Mouse (Mus musculus) cortical plate, adult 2 months (tissue): Measurements from ENCODE around the gene Fuom. TPM values are rescaled to one million over a fixed set of nuclear protein-coding genes. Genes with fewer than 3 reads are reported as not detected.
"Not testable (repeated sequence)": the region's sequence is repeated elsewhere in the genome, so short reads cannot be mapped to it uniquely, and the experiment has no call there.

ENCODE experiments used
- H3K27ac ChIP-seq: fragments of 200-500 bp; 2 replicates; pipeline ENCODE4 v1.5.1; 2012; ENCODE audit warnings: low read length, control low read depth, inconsistent platforms; ENCODE audit not compliant: insufficient read depth
- H3K4me1 ChIP-seq: fragments of 200-500 bp; 2 replicates; pipeline ENCODE4 v1.6.1; 2011; ENCODE audit warnings: low read length; ENCODE audit not compliant: control insufficient read depth, insufficient read depth
- H3K4me3 ChIP-seq: fragments of 200-500 bp; 2 replicates; pipeline ENCODE4 v1.5.1; 2011; ENCODE audit warnings: mild to moderate bottlenecking, low read length, control low read depth; ENCODE audit not compliant: insufficient read depth
- CTCF ChIP-seq: fragments of 200-500 bp; IDR thresholded peaks from 2 replicates; pipeline ENCODE4 v1.5.1; 2011; ENCODE audit warnings: mild to moderate bottlenecking, control low read depth, low read length; ENCODE audit not compliant: insufficient read depth; ENCODE audit errors: extremely low read depth
- POLR2A ChIP-seq: fragments of 200-500 bp; IDR thresholded peaks from 2 replicates; pipeline ENCODE4 v1.6.1; 2011; ENCODE audit warnings: mild to moderate bottlenecking, low read length, control low read depth; ENCODE audit not compliant: insufficient read depth; ENCODE audit errors: extremely low read depth
- polyA plus RNA-seq: library from polyadenylated mRNA; depleted of rRNA; stranded (reverse); fragments of >200 nt; gene quantifications from 2 replicates; pipeline ENCODE4 v1.2.3, GENCODE M21; 2012; rRNA removed

Gene Fuom
- polyA plus RNA-seq: 89.7 and 95.9 TPM in 2 replicates

DNA sequence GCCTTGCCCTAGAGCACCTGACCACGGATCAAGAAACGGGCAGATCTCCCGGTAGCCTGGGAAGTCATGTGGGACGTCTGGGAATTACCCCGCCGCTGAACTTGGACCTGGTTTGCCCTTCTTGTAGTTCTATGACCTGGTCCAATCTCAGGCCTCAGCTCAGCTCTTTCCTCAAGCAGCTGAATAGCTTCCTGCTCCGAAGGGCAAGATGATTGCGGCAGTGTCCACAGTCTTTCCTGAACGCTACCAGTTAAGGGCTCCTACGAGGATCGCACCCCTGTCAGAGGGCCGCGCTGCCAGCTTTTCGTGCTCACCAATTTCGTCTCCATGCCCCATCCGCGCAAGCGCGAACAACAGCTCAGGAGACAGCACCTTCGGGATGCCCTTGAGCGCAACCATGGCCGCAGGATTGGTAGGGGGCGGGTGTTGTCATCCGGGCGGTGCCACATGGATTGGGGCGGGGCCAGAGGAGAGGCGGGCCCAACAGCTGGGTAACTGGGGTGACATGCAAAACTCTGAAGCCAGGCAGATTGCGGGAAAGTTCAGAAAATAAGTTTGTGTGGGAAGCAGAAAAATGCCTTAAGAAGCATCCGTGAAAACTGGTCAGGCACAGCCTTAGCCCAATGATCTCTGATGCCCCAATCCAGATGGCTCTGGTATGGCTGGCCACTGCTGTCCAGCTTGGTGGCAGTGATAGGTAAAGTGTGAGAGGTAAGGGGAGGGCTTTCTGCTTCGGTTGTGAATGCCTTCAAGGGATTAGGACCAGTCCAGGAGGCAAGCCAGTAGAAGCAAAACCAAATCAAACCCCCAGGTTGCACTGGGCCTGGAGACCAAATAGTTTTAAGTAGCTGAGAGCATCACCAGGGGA, at the start of gene Fuom:
Fuom (minus strand) TSS at position 449 of the 868 bp plus-strand sequence.
- TF ChIP-seq CTCF (no peak), POLR2A (peak; percentile 80)
- H3K4me1 ChIP-seq: 0 out of 2 replicates have a peak, but pooled peaks cover 1% of the 10 kb centered on the region
- peak within 1 kb of the TSS; percentile 23 for H3K27ac ChIP-seq

GRCm38 (mm10) chr7:140144550-140144949, 42.3 kb upstream of the Fuom start:
- no peaks in the 10 kb centered on the region for H3K4me1 ChIP-seq
- TF ChIP-seq POLR2A: no peak
- no peak for TF ChIP-seq CTCF
- H3K27ac ChIP-seq: no peak overlapping the region
- no peak overlapping the region for H3K4me3 ChIP-seq

More for the DNA sequence above, at the start of gene Fuom:
- H3K4me3 ChIP-seq: peak within 1 kb of the TSS; percentile 54

DNA sequence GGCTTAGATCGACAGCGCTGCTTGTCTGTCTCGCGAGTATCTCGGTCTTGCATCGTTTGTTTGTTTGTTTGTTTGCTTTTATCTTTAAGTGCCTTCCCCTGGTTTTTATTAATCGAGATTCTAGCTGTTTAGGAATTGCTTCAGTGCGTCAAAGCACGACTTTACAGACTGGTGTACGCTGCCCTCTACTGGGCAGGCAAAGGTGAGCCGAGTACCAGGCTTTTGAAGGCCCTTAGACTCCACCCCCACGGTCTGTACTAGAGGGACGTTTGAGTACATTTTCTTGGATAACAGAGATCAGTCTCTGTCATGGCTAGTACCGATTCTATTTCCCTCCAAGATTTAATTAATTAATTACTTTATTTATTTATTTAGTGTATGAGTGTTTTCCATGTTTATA, 39.1 kb upstream of the Fuom start:
- peak; percentile 73 for TF ChIP-seq CTCF
- no peak for TF ChIP-seq POLR2A
- Histone ChIP-seq H3K4me1 (peaks cover 2% of the 10 kb centered on the region; the same call in 1 of the 2 replicates), H3K27ac (no peak overlapping the region), H3K4me3 (no peak overlapping the region)

GRCm38 (mm10) chr7:140138021-140138310, 35.7 kb upstream of the Fuom start:
- H3K4me3 ChIP-seq: peak overlapping the region; percentile 60
- H3K4me1 ChIP-seq: peaks cover 2% of the 10 kb centered on the region; the same call in 1 of the 2 replicates
- no peak for TF ChIP-seq POLR2A
- TF ChIP-seq CTCF: no peak
- H3K27ac ChIP-seq: no peak overlapping the region

- H3K4me1 ChIP-seq: peaks cover 2% of the 10 kb centered on the region; the same call in 1 of the 2 replicates
- TF ChIP-seq CTCF (no peak), POLR2A (peak; percentile 64)
- no peak within 1 kb of the TSS; the same call in 1 of the 2 replicates for H3K27ac ChIP-seq
- peak within 1 kb of the TSS; percentile 60 for H3K4me3 ChIP-seq
Observed at GRCm38 (mm10) chr7:140137135-140138020, 35.1 kb upstream of the Fuom start, which contains the start of gene Mtg1. Mtg1 (plus strand) TSS chr7:140137564.

GRCm38 (mm10) chr7:140135106-140135770, 33.0 kb upstream of the Fuom start:
- no peak for TF ChIP-seq CTCF
- no peak for TF ChIP-seq POLR2A
- Histone ChIP-seq H3K4me3 (no peak overlapping the region), H3K27ac (no peak overlapping the region), H3K4me1 (peaks cover 2% of the 10 kb centered on the region; the same call in 1 of the 2 replicates)

- H3K4me1 ChIP-seq, H3K4me3 ChIP-seq, H3K27ac ChIP-seq: not testable (repeated sequence)
Observed at GRCm38 (mm10) chr7:140134033-140134432, 31.8 kb upstream of the Fuom start.

DNA sequence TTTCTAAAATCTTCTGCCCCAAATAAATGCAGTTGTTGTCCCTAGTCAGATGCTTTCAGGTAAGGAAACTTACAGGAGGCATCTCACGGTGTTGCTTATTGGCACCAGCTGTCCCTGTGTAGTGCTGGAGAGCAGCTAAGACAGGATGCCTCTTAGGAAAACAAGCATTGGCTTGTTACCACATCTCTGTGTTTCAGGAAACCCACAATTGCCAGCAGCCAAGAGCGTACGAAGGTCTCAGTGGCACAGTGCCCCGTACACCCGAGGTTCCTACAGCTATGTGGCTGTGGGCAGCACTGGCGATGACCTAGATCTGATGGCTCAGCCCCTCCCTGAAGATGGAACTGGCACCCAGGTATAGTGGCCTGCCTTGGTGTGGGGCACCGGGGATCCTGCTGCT, 29.9 kb upstream of the Fuom start:
- H3K4me3 ChIP-seq, H3K4me1 ChIP-seq, H3K27ac ChIP-seq: not testable (repeated sequence)

DNA sequence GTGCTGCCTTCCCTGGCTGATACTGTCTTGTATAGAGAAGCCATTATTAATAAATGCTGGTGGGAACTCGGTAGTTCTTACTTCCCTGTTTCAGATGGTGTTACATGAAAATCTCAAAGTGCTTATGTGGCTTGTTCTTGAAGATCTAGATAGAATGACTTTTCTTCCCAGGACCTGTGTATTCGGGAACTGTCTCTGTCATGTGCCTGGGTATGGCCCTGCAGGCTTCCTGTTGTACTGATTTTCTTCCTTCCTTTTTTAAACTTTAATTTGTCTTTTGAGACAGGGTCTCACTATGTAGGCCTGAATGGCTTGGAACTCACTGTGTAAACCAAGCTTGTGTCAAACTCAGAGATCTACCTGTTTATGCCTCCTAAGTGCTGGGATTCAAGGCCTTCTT, 25.7 kb upstream of the Fuom start:
- H3K4me1 ChIP-seq: peaks cover 1% of the 10 kb centered on the region; the same call in 1 of the 2 replicates

GRCm38 (mm10) chr7:140126934-140127333, 24.7 kb upstream of the Fuom start:
- Histone ChIP-seq H3K4me3 (no peak overlapping the region), H3K27ac (no peak overlapping the region), H3K4me1 (peaks cover 1% of the 10 kb centered on the region; the same call in 1 of the 2 replicates)
- no peak for TF ChIP-seq CTCF
- no peak for TF ChIP-seq POLR2A

More for the DNA sequence above, 25.7 kb upstream of the Fuom start:
- TF ChIP-seq CTCF (no peak), POLR2A (no peak)
- Histone ChIP-seq H3K27ac (no peak overlapping the region), H3K4me3 (no peak overlapping the region)
